Mouse (Mus musculus): ENCODE data around the gene Sebox. TPM values are rescaled to one million over a fixed set of nuclear protein-coding genes. Genes with fewer than 3 reads are reported as not detected.

Gene Sebox
- polyA plus RNA-seq, 1 experiment from 2014 or later, result 0.09 TPM

DNA sequence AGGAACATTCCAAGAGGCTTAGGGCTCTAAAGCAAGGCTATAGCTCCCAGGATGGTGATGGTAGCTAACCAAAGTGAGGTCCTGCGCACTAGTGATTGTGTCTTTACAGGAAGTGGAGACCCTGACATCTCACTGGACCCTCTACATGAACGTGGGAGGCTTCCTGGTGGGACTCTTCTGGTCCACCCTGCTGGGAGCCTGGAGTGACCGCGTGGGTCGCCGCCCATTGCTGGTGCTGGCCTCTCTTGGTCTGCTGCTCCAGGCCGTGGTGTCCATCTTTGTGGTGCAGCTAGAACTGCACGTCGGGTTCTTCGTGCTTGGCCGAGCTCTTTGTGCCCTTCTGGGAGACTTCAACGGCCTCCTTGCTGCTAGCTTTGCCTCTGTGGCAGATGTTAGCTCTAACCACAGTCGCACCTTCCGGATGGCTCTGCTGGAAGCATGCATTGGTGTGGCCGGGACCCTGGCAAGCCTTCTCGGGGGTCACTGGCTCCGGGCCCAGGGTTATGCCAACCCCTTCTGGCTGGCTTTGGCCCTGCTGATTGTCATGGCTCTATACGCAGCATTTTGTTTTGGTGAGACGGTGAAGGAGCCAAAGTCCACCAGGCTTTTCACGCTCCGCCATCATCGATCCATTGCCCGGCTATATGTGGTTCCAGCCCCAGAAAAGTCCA, 36.9 kb upstream of the Sebox start:
- H3K4me1 ChIP-seq (replicated peaks), result peaks cover 43% of the 10 kb centered on the region
- no peak overlapping the region for H3K27ac ChIP-seq
- H3K9ac ChIP-seq, result peak overlapping the region; percentile 74; the same call in 1 of the 2 replicates
- no peaks in the 10 kb centered on the region for H3K27me3 ChIP-seq
- 66% methylated on average over 23 of the region's 23 CpGs for WGBS (ENCODE audit: insufficient replicate concordance)
- peak overlapping the region; percentile 65 for H3K4me3 ChIP-seq (replicated peaks)
- no peak for DNase-seq
- no peaks in the 10 kb centered on the region for H3K36me3 ChIP-seq
- H3K4me2 ChIP-seq, result peak overlapping the region; percentile 87
- peak; percentile 6; the same call in 1 of the 2 replicates for ATAC-seq (ENCODE audit: low read depth)
- peaks cover 4% of the 10 kb centered on the region; the same call in 1 of the 2 replicates for H3K9me3 ChIP-seq (replicated peaks)

DNA sequence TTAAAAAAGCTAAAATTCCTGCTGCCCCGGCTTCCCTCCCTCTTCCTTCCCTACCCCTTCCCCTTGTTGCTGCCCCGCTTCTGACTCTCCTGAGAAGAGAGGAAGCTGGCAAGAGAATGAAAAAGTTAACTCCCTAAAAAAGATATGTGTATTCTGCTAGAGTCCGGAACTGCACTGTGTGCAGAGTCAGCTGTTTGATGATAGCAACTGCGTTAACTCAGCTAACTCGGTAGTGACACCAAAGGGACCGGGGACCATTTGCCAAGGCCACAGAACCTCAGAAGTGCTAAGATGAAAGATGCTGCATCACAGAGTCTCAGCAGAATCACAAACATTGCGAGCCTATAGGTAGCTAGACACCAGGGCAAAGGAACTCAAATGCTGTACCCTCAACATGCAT, 35.7 kb upstream of the Sebox start:
- Histone ChIP-seq H3K27ac (no peak overlapping the region), H3K4me2 (no peak overlapping the region), H3K36me3 (no peaks in the 10 kb centered on the region), H3K27me3 (no peaks in the 10 kb centered on the region), H3K4me1 (replicated peaks) (peaks cover 43% of the 10 kb centered on the region), H3K9ac (no peak overlapping the region), H3K9me3 (replicated peaks) (no peaks in the 10 kb centered on the region), H3K4me3 (replicated peaks) (no peak overlapping the region)
- no peak for DNase-seq
- ATAC-seq (ENCODE audit: low read depth), result no peak
- 59% methylated on average over 7 of the region's 7 CpGs for WGBS (ENCODE audit: insufficient replicate concordance)

DNA sequence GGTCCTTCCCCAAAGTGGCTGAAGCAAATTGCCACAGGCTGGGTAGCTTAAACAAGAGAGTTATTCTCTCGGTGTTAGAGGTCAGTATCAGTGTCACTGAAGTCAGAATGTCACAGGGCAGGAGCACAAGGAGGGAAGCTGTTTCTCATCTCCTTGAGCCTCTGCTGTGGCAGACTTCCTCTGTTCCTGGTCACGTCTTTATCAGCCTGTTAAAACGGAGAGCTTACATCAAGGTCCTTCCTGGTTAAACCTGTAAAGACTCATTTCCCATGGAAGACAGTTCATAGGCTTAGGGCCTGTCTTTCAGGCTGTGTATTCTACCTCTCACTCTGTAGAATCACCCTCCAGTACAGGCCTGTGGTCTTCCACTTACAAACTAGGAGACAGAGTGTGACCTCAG, 35.3 kb upstream of the Sebox start:
- Histone ChIP-seq H3K9ac (no peak overlapping the region), H3K36me3 (no peaks in the 10 kb centered on the region), H3K27me3 (no peaks in the 10 kb centered on the region), H3K4me2 (no peak overlapping the region), H3K4me3 (replicated peaks) (no peak overlapping the region), H3K27ac (no peak overlapping the region), H3K4me1 (replicated peaks) (peaks cover 43% of the 10 kb centered on the region), H3K9me3 (replicated peaks) (no peaks in the 10 kb centered on the region)
- no peak for ATAC-seq (ENCODE audit: low read depth)
- no peak for DNase-seq
- 23% methylated on average over 3 of the region's 3 CpGs for WGBS (ENCODE audit: insufficient replicate concordance)

DNA sequence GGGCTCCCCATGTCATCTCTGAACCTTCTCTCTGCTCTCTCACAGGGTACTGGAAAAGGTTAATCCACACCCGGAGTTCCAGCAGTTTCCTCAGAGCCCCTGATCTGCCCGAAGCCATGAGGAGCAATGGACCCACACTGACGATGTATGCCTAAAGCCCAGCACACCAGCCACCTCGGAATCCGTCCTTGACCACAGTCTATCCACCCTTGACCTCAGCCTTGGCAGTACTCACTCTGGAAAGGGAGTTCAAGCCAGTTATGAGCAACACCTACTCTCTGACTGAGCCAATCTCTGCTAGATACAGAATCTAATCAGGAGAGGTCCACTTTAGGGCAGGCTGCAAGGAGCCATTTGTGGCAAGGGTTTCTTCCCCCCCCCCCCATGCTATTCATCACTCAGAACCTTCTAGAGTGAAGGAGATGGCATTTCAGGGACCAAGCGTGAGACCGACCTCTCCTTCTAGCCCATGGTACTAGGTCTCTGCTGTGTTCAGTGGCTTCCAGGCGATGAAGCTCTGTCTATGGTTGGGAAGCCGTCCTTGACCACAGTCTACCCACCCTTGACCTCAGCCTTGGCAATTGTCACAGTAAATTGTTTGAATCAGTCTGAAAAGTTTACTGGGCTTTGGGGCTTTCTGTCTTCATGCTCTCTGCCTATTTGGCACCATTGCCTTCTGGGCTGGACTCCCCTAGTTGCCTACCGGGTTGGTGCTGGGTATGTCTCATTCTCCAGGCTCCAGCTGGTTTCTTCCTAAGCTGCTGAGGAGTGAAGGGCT, 31.7 kb upstream of the Sebox start:
- H3K27ac ChIP-seq, result no peak overlapping the region
- H3K9me3 ChIP-seq (replicated peaks), result no peaks in the 10 kb centered on the region
- H3K36me3 ChIP-seq, result no peaks in the 10 kb centered on the region
- ATAC-seq (ENCODE audit: low read depth) (no peak), DNase-seq (no peak)
- no peak overlapping the region for H3K4me3 ChIP-seq (replicated peaks)
- no peak overlapping the region for H3K4me2 ChIP-seq
- no peak overlapping the region for H3K9ac ChIP-seq
- H3K4me1 ChIP-seq (replicated peaks), result peaks cover 7% of the 10 kb centered on the region
- H3K27me3 ChIP-seq, result no peaks in the 10 kb centered on the region
- 60% methylated on average over 10 of the region's 10 CpGs for WGBS (ENCODE audit: insufficient replicate concordance)

DNA sequence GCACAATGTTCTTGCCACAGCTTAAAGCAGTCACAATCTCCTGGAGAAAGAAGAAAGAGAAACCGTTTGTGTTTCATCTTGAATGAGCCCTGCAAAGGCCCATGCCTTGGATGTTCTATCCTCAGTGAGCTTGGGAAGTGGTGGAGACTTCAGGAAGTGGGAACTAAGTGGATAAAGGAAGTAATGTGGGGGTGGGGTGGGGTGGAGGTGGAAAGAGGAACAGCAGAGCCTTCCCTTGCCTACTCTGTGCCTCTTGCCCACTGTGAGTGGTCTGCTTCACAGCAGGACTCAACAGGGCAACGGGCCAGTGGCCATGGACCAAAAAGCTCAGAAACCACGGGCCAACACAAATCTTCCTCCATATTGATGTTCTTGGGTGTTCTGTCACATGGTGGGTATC, 28.0 kb upstream of the Sebox start:
- 46% methylated on average over 3 of the region's 3 CpGs for WGBS (ENCODE audit: insufficient replicate concordance)
- Histone ChIP-seq H3K9ac (no peak overlapping the region), H3K4me3 (replicated peaks) (no peak overlapping the region), H3K36me3 (no peaks in the 10 kb centered on the region), H3K4me2 (no peak overlapping the region), H3K4me1 (replicated peaks) (no peaks in the 10 kb centered on the region), H3K27me3 (no peaks in the 10 kb centered on the region), H3K9me3 (replicated peaks) (no peaks in the 10 kb centered on the region), H3K27ac (no peak overlapping the region)
- ATAC-seq (ENCODE audit: low read depth), result no peak
- DNase-seq, result no peak

DNA sequence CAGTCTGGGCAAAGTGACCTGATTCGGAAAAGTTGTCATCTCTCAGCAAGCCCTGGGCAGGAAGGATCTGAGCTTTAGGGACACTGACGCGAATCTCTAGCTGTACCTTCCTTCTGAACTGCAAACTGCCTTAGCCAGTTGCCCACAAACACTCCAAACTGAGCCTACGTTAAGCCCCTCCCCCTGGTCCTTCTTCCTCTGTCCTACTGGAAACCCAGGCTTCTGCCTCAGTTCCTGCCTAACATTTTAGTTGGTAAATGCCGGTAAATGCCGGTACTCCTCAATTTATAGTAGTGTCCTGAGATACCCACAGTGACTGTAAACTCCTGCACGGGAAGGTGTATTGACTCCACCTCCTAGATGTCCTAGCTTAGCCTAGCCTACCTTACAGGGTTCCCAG, 19.6 kb upstream of the Sebox start:
- no peaks in the 10 kb centered on the region for H3K36me3 ChIP-seq
- H3K27me3 ChIP-seq, result peaks cover 44% of the 10 kb centered on the region
- H3K4me2 ChIP-seq, result no peak overlapping the region
- no peak overlapping the region for H3K9ac ChIP-seq
- H3K4me1 ChIP-seq (replicated peaks), result no peaks in the 10 kb centered on the region
- no peak overlapping the region for H3K4me3 ChIP-seq (replicated peaks)
- DNase-seq (no peak), ATAC-seq (ENCODE audit: low read depth) (no peak)
- H3K9me3 ChIP-seq (replicated peaks), result no peaks in the 10 kb centered on the region
- no peak overlapping the region for H3K27ac ChIP-seq
- WGBS (ENCODE audit: insufficient replicate concordance), result 33% methylated on average over 7 of the region's 7 CpGs

DNA sequence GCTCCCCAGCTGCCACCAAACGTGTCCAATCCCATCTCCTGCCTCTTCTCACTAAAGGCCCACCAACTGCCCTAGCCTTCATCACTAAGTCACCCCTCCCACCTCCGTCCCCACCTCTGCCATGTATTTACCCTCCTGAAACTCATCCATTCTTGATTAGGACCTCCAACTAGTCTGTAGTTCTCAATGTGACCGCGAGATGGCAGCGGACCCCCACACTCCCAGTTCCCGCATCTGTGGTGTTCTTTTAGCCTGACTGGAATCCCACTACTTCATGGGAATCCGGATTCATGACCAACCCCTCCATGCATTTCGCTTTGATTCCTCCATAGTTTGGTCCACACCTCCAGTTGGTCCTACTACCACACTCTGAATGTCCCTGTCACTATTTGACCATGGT, 15.1 kb upstream of the Sebox start:
- Histone ChIP-seq H3K4me3 (replicated peaks) (no peak overlapping the region), H3K4me2 (no peak overlapping the region), H3K27me3 (peaks cover 76% of the 10 kb centered on the region), H3K4me1 (replicated peaks) (peaks cover 8% of the 10 kb centered on the region), H3K9me3 (replicated peaks) (no peaks in the 10 kb centered on the region), H3K9ac (no peak overlapping the region), H3K36me3 (no peaks in the 10 kb centered on the region), H3K27ac (no peak overlapping the region)
- no peak for ATAC-seq (ENCODE audit: low read depth)
- 3% methylated on average over 8 of the region's 8 CpGs for WGBS (ENCODE audit: insufficient replicate concordance)
- no peak for DNase-seq

DNA sequence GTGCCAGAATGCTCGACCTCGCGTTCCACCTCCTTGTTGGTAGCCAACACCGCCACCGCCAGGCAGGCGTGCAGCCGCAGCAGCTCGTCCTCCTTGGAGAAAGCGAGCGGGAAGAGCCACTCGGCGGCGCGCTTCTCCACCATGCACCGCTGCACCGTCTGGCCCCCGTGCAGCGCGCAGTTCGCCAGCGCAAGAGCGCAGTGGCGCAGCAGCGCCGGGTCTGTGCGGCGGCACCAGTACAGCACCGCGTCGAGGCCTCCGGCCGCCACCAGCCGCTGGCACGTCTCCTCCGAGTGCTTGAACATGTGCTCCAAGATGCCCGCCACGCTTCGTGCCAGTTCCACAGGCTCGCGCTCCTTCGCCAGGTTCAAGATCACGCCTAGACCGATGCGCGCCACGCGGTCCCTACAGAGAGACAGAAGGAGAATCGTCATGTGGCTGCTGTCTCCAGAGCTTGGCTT, 12.4 kb upstream of the Sebox start:
- H3K36me3 ChIP-seq, result no peaks in the 10 kb centered on the region
- ATAC-seq (ENCODE audit: low read depth) (no peak), DNase-seq (no peak)
- H3K27me3 ChIP-seq, result peaks cover 82% of the 10 kb centered on the region
- H3K9ac ChIP-seq, result no peak overlapping the region
- H3K4me1 ChIP-seq (replicated peaks), result peaks cover 8% of the 10 kb centered on the region
- no peak overlapping the region for H3K27ac ChIP-seq
- peak overlapping the region; percentile 23 for H3K4me3 ChIP-seq (replicated peaks)
- no peaks in the 10 kb centered on the region for H3K9me3 ChIP-seq (replicated peaks)
- H3K4me2 ChIP-seq, result peak overlapping the region; percentile 52
- WGBS (ENCODE audit: insufficient replicate concordance), result 15% methylated on average over 48 of the region's 48 CpGs

DNA sequence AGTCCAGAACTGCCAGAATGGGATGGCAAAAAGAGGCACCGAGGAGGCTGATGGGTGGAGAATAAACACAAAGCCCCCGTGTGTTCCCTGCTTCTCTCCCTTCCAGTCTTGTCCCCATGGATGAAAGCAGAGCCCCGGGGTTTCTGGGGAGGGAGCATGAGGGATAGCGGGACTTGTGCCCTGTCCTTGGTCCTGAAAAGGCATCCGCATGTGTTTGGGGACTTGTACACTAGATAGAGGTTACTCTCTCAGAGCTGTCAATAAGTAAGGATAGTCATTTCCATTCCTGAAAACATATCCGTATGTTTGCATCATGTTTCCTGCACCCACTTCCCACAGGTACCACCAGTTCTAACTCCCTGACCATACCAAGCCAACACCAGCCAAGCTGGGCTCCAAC, 7.3 kb upstream of the Sebox start:
- no peak overlapping the region for H3K9ac ChIP-seq
- peaks cover 21% of the 10 kb centered on the region for H3K4me1 ChIP-seq (replicated peaks)
- no peak overlapping the region for H3K4me2 ChIP-seq
- H3K36me3 ChIP-seq, result no peaks in the 10 kb centered on the region
- H3K27ac ChIP-seq, result no peak overlapping the region
- no peaks in the 10 kb centered on the region for H3K9me3 ChIP-seq (replicated peaks)
- 8% methylated on average over 6 of the region's 6 CpGs for WGBS (ENCODE audit: insufficient replicate concordance)
- DNase-seq (no peak), ATAC-seq (ENCODE audit: low read depth) (no peak)
- peaks cover 84% of the 10 kb centered on the region for H3K27me3 ChIP-seq
- H3K4me3 ChIP-seq (replicated peaks), result no peak overlapping the region

DNA sequence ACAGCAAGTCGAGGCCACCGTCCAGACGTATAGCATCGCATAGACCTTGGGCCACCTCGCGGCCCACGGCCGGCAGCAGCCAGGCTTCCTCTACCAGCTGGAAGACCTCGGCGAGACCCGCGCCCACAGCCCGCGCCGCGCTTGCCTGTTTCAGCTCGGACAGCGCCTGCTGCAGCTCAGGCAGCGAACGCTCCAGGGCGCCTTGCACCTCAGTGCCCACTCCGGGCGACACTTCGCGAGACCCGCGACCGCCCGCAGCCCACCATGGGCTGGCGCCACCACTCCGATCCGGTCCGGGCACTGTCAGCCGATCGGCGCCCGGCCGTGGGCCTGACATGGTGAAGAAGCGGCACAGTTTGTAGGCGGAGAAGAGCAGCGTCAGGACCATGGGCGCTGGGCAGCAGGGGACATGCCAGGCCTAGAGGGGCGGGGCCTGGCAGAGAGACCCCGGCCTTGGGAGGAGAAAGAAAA, 6.1 kb upstream of the Sebox start:
- Histone ChIP-seq H3K36me3 (no peaks in the 10 kb centered on the region), H3K9ac (no peak overlapping the region), H3K4me1 (replicated peaks) (peaks cover 20% of the 10 kb centered on the region), H3K4me2 (peak overlapping the region; percentile 75), H3K4me3 (replicated peaks) (peak overlapping the region; percentile 51), H3K9me3 (replicated peaks) (no peaks in the 10 kb centered on the region), H3K27me3 (peaks cover 82% of the 10 kb centered on the region), H3K27ac (no peak overlapping the region)
- WGBS (ENCODE audit: insufficient replicate concordance), result 1% methylated on average over 44 of the region's 44 CpGs
- ATAC-seq (ENCODE audit: low read depth), result no peak
- DNase-seq, result no peak

DNA sequence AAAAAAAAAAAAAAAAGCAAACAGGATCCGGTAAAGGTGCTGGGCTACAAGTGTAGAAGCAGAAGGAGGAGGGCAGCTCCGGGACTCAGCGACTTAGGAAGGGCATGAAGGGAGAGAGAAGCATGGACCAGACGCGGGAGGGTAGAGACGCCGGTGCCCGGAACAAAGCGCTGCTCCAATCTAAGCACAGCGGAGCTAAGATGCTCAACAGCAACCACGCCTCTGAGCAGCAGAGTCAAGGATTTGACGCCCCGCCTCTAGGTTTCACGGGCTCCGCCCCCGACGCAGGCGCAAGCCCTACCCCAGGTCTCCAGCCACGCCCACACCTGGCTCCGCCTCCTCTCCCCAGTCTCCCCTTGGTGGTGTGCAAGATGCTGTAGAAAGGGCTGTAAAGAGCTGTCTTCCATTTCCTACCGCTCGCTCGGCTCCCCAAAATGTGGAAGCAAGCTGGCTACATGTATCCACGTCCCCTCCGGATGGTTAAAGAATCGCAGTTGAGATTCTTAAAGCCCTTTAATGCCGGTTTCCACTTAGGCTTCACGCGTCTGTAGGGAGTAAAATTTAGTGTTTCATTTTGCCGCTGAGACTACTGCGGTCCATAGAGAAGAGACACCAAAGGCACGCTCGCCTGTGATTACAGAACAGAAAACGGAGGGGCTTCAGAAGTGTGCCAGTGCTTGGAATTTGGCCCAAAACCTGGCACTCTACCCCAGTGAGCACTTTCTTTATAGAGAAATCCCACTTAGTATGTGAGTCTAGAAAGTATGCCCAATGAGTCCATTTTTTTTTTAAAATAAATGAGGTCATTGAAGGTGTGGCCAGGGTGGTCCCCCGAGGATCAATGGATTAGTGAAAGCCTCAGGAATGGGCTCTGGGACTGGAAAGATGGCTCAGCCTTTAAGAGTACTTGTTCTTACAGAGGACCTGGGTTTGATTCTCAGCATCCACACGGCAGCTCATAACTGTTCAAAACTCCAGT, 5.4 kb upstream of the Sebox start, which contains the start of gene Sarm1:
Sarm1 (minus strand) TSS at position 211 of the 979 bp plus-strand sequence.
- DNase-seq (peak; percentile 91), ATAC-seq (ENCODE audit: low read depth) (peak; percentile 88)
- Histone ChIP-seq H3K9me3 (replicated peaks) (no peaks in the 10 kb centered on the region), H3K4me3 (replicated peaks) (peak within 1 kb of the TSS; percentile 51), H3K4me2 (peak within 1 kb of the TSS; percentile 75), H3K4me1 (replicated peaks) (peaks cover 25% of the 10 kb centered on the region), H3K36me3 (no peaks in the 10 kb centered on the region), H3K27ac (peak within 1 kb of the TSS; percentile 59), H3K27me3 (peaks cover 83% of the 10 kb centered on the region), H3K9ac (no peak within 1 kb of the TSS)
- 4% methylated on average over 36 of the region's 36 CpGs for WGBS (ENCODE audit: insufficient replicate concordance)
